Mouse (Mus musculus) urinary bladder, postnatal 0 days (tissue): ENCODE data around the gene Prap1. TPM values are rescaled to one million over a fixed set of nuclear protein-coding genes. Genes with fewer than 3 reads are reported as not detected.

ENCODE experiments used
- polyA plus RNA-seq: library from polyadenylated mRNA; unstranded; fragments of >200 nt; fragmentation: Nextera tagmentation; extraction: Ambion mirVana; gene quantifications from 2 replicates; pipeline ENCODE4 v1.2.1, GENCODE M21; 2015

The Prap1 gene
- 4.4 and 5.8 TPM in 2 replicates for polyA plus RNA-seq

DNA sequence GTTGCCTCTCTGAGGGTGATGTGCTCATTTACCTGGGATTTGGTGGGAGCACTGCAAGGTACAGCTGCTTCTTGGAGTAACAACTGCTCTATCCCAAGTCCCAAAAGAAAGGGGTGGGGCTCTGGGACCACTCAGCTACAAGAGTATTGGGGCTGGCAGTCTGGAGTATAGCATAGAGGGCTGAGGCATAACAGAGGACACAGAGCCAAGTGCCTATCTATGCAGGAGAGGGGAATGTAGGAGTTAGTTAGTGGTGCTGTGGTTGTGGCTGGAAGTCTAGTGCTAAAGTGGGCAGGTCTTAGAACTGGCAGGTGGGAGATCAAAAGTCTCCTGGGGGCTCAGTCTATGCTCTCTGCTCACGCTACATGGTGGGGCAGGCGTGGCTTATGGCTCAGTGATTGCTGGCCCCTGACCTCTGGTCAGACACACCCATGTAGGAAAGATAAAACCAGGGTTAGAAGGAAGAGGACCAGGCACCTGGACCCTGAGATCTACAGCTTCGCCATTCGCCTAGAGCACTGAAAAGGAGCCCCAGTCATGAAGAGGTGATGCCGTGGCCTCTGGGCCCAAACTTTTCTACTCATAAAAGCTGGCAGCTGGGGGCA lies at the start of gene Prap1:
TSS of gene Prap1 (plus strand) at position 472 of the 605 bp plus-strand sequence.

DNA sequence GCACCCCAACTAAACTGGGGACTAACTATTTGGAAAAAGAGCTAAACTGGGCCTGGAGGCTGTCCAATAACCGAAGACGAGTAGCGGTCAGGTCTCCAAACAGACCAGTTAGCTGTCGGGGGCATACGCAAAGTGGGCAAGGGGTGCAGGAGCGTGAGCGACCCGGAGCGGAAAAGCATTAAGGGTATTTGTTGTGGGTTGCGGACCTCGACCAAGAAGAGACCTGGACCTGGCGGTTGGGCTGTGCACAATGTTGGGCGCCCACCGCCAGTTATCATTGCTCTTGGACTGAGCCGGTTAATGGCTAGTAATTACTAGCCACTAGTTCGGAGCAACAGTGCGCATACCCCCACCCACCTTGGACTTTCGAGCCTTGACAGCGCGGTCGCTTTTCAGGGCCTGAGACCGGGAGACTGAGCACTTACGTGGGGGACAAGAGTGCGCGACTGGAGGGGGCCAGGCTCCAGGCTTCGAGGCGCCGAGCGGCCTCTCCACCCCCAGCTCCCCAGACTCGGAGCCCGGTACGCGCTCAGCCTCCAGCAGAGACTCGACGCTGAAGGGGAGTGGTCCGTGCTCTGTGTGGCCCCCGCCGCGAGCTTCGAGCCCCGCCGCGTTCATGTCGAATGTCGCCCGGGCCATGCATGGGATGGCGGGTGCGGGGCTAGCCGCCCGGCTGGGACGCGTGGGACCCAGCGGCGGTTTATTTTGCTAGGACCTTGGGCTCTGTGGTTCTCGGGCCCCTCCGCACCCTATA lies 44.7 kb upstream of the Prap1 start, which contains the start of gene Msx3:
TSS of gene Msx3 (minus strand) at position 729 of the 754 bp plus-strand sequence.

GRCm38 (mm10) chr7:140082242-140082678 lies 10.9 kb upstream of the Prap1 start, which contains the start of gene Caly:
Gene Caly (minus strand): TSS chr7:140082548.

GRCm38 (mm10) chr7:140101993-140102860 lies 9.0 kb downstream of the Prap1 start, which contains the start of gene Fuom:
Gene Fuom (minus strand): TSS chr7:140102441.

GRCm38 (mm10) chr7:140115583-140116328 lies 22.6 kb downstream of the Prap1 start, which contains the start of gene Paox:
Gene Paox (plus strand): TSS chr7:140115799.

GRCm38 (mm10) chr7:140116329-140117054 lies 23.3 kb downstream of the Prap1 start, which contains the start of gene Echs1:
Gene Echs1 (minus strand): TSS chr7:140116476.

DNA sequence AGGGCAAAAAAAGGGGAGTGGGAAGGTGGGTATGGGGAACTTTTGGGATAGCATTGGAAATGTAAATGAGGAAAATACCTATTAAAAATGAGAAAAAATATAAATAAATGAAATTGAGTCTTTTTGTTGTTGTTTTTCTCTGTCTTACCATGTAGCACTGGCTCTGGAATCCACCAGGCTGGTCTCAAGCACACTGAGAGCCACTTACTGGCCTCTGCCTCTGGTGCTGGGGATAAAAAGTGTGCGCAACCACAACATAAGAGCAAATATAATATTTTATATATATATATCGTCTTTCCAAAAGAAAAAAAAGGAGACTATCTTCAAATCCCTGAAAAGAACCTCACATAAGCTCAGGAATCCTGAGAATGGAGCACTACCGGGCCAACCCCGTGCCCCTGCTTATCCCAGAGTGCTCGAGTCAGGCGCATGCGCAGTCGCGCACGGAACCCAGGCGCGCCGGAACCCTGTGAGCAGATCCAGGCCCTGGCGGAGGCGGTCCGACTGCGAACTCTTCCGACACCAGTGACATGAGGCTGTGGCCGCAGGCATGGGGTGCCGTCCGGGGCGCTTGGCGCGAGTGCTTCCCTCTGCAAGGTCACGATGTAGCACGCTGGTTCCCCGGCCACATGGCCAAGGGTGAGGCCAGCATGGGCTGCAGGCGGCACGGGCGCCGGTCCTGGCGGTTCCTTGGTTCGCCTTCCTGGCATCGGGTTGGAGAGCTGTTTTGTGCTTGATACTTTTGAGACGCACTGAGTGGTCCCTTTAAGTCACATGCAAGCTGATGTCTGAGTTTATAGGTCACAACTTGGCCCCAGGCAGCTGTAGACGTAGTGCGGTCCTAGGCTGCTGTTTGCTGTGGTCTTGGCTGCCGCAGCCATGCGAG lies 44.2 kb downstream of the Prap1 start, which contains the start of gene Mtg1:
TSS of gene Mtg1 (plus strand) at position 430 of the 886 bp plus-strand sequence.

Other genes with a start within 250 kb of the Prap1 start
- 0.06 and 0.12 TPM in 2 replicates for gene Kndc1, start 198.7 kb upstream of the Prap1 start, polyA plus RNA-seq
- not detected in 2 replicates for gene Utf1, start 149.6 kb upstream of the Prap1 start, polyA plus RNA-seq
- 0.39 and 0.99 TPM in 2 replicates for gene 6430531B16Rik, start 114.6 kb upstream of the Prap1 start, polyA plus RNA-seq
- 5.3 and 22.1 TPM in 2 replicates for gene Adam8, start 100.8 kb upstream of the Prap1 start, polyA plus RNA-seq
- 23.7 and 25.7 TPM in 2 replicates for gene Zfp511, start 57.0 kb upstream of the Prap1 start, polyA plus RNA-seq
- 24.9 and 27.2 TPM in 2 replicates for gene Tubgcp2, start 56.7 kb upstream of the Prap1 start, polyA plus RNA-seq
- gene Msx3, start 44.3 kb upstream of the Prap1 start, polyA plus RNA-seq: not detected in 2 replicates
- gene Caly, start 10.8 kb upstream of the Prap1 start, polyA plus RNA-seq: 0.39 TPM in 1 of 2 replicates, not detected in the other
- 53.1 and 55.7 TPM in 2 replicates for gene Fuom, start 9.0 kb downstream of the Prap1 start, polyA plus RNA-seq
- 21.5 and 21.8 TPM in 2 replicates for gene Paox, start 22.4 kb downstream of the Prap1 start, polyA plus RNA-seq
- gene Echs1, start 23.1 kb downstream of the Prap1 start, polyA plus RNA-seq: 108 and 113 TPM in 2 replicates
- 25.5 and 27.2 TPM in 2 replicates for gene Mtg1, start 44.2 kb downstream of the Prap1 start, polyA plus RNA-seq
- 1.3 and 1.9 TPM in 2 replicates for gene Sprn, start 61.5 kb downstream of the Prap1 start, polyA plus RNA-seq
- gene Olfr522, start 71.4 kb downstream of the Prap1 start, polyA plus RNA-seq: not detected in 2 replicates
- gene Olfr523, start 79.8 kb downstream of the Prap1 start, polyA plus RNA-seq: not detected in 2 replicates
- not detected in 2 replicates for gene Olfr524, start 112.6 kb downstream of the Prap1 start, polyA plus RNA-seq
- gene Cd163l1, start 124.9 kb downstream of the Prap1 start, polyA plus RNA-seq: not detected in 2 replicates
- gene 5830411N06Rik, start 153.9 kb downstream of the Prap1 start, polyA plus RNA-seq: not detected in 2 replicates
- gene Olfr525, start 227.5 kb downstream of the Prap1 start, polyA plus RNA-seq: not detected in 2 replicates
- not detected in 2 replicates for gene Olfr527, start 240.6 kb downstream of the Prap1 start, polyA plus RNA-seq